Mouse (Mus musculus) embryonic fibroblast, embryonic 13.5 days (primary cell): ENCODE measurements around the gene Rtkn2.

Source experiments
- CTCF ChIP-seq: IDR thresholded peaks from 2 replicates; pipeline ENCODE4 v1.5.1; 2011; ENCODE audit warnings: mild to moderate bottlenecking, control low read depth, low read length, moderate library complexity, borderline replicate concordance; ENCODE audit not compliant: insufficient read depth
- POLR2A ChIP-seq: IDR thresholded peaks from 2 replicates; pipeline ENCODE4 v1.6.1; 2011; ENCODE audit warnings: low read depth, mild to moderate bottlenecking, control low read depth, low read length, moderate library complexity

- no peak for TF ChIP-seq CTCF
- TF ChIP-seq POLR2A: no peak
These were observed 124.6 kb downstream of the Rtkn2 start for GRCm38 (mm10) chr10:68103988-68104387.
